Mouse (Mus musculus) forebrain, embryonic 16.5 days (tissue): Measurements from ENCODE around the gene Tnfaip8l1. TPM values are rescaled to one million over a fixed set of nuclear protein-coding genes. Genes with fewer than 3 reads are reported as not detected.

Experiments used
- ATAC-seq: fragments of 200-750 bp; cut with Nextera tagmentation; 2 replicates; pipeline ENCODE4 v1.8.0; 2017; ENCODE audit warnings: mild to moderate bottlenecking, moderate library complexity
- H3K27ac ChIP-seq: fragments of 300-500 bp; sonication (generic); 2 replicates; pipeline ENCODE4 v1.5.1; 2014; ENCODE audit warnings: low read length, control low read depth
- H3K27me3 ChIP-seq: fragments of 300-500 bp; sonication (generic); replicated peaks from 2 replicates; pipeline ENCODE4 v1.6.1; 2014; ENCODE audit warnings: low read length; ENCODE audit not compliant: control insufficient read depth, insufficient read depth
- H3K36me3 ChIP-seq: fragments of 300-500 bp; sonication (generic); 2 replicates; pipeline ENCODE4 v1.6.1; 2014; ENCODE audit not compliant: control insufficient read depth, insufficient read depth
- H3K4me1 ChIP-seq: fragments of 300-500 bp; sonication (generic); replicated peaks from 2 replicates; pipeline ENCODE4 v1.6.1; 2014; ENCODE audit warnings: low read length; ENCODE audit not compliant: control insufficient read depth, insufficient read depth
- H3K4me2 ChIP-seq: fragments of 300-500 bp; sonication (generic); 2 replicates; pipeline ENCODE4 v1.6.1; 2014; ENCODE audit warnings: mild to moderate bottlenecking, low read length, control low read depth
- H3K4me3 ChIP-seq: fragments of 300-500 bp; sonication (generic); replicated peaks from 2 replicates; pipeline ENCODE4 v1.5.1; 2014; ENCODE audit warnings: mild to moderate bottlenecking, low read length, control low read depth
- H3K9ac ChIP-seq: fragments of 300-500 bp; sonication (generic); replicated peaks from 2 replicates; pipeline ENCODE4 v1.6.1; 2014; ENCODE audit warnings: low read depth, low read length, control low read depth
- H3K9me3 ChIP-seq: fragments of 300-500 bp; sonication (generic); 2 replicates; pipeline ENCODE4 v1.6.1; 2016; ENCODE audit warnings: low read length; ENCODE audit not compliant: control insufficient read depth
- WGBS: fragments of 180-500 bp; shearing (Covaris S2); extraction: QIAGEN DNeasy Blood & Tissue Kit; methylation state at CpG from one replicate; pipeline ENCODE4 v1.1.7; 2014; 5-methylcytosine and 5-hydroxymethylcytosine counted together
- polyA plus RNA-seq: library from polyadenylated mRNA; unstranded; fragments of >200 nt; fragmentation: Nextera tagmentation; extraction: Ambion mirVana; gene quantifications from 2 replicates; pipeline ENCODE4 v1.2.1, GENCODE M21; 2015

The Tnfaip8l1 gene
- polyA plus RNA-seq, 1 experiment from 2014 or later: 10.2 TPM

GRCm38 (mm10) chr17:56185281-56186141 is 23.2 kb downstream of the Tnfaip8l1 start:
- peaks cover 8% of the 10 kb centered on the region for H3K4me1 ChIP-seq
- H3K27ac ChIP-seq: no peak overlapping the region
- H3K9me3 ChIP-seq: no peaks in the 10 kb centered on the region
- WGBS: 41% methylated on average over 11 of the region's 11 CpGs
- no peak overlapping the region for H3K9ac ChIP-seq
- H3K36me3 ChIP-seq: peaks cover 18% of the 10 kb centered on the region
- no peak for ATAC-seq
- no peak overlapping the region for H3K4me3 ChIP-seq
- no peak overlapping the region for H3K4me2 ChIP-seq
- H3K27me3 ChIP-seq: no peaks in the 10 kb centered on the region

- Histone ChIP-seq H3K27me3 (no peaks in the 10 kb centered on the region), H3K4me1 (no peaks in the 10 kb centered on the region), H3K4me2 (no peak overlapping the region), H3K9me3 (no peaks in the 10 kb centered on the region), H3K27ac (no peak overlapping the region), H3K4me3 (no peak overlapping the region), H3K9ac (no peak overlapping the region), H3K36me3 (peaks cover 29% of the 10 kb centered on the region)
- 89% methylated on average over 6 of the region's 6 CpGs for WGBS
- ATAC-seq: no peak
Observed at GRCm38 (mm10) chr17:56191266-56191665, 29.0 kb downstream of the Tnfaip8l1 start.

- WGBS: 93% methylated on average over 12 of the region's 12 CpGs
- H3K27ac ChIP-seq: no peak overlapping the region
- H3K4me2 ChIP-seq: no peak overlapping the region
- H3K36me3 ChIP-seq: peaks cover 46% of the 10 kb centered on the region
- ATAC-seq: no peak
- H3K4me1 ChIP-seq: no peaks in the 10 kb centered on the region
- H3K27me3 ChIP-seq: no peaks in the 10 kb centered on the region
- H3K9ac ChIP-seq: no peak overlapping the region
- H3K4me3 ChIP-seq: no peak overlapping the region
- H3K9me3 ChIP-seq: no peaks in the 10 kb centered on the region
Observed at GRCm38 (mm10) chr17:56194357-56194756, 32.1 kb downstream of the Tnfaip8l1 start.

GRCm38 (mm10) chr17:56194765-56195164 is 32.5 kb downstream of the Tnfaip8l1 start:
- H3K9ac ChIP-seq: no peak overlapping the region
- no peaks in the 10 kb centered on the region for H3K9me3 ChIP-seq
- no peak overlapping the region for H3K4me3 ChIP-seq
- H3K36me3 ChIP-seq: peaks cover 44% of the 10 kb centered on the region
- no peaks in the 10 kb centered on the region for H3K4me1 ChIP-seq
- 90% methylated on average over 13 of the region's 13 CpGs for WGBS
- no peak overlapping the region for H3K4me2 ChIP-seq
- no peak overlapping the region for H3K27ac ChIP-seq
- H3K27me3 ChIP-seq: no peaks in the 10 kb centered on the region
- ATAC-seq: no peak

GRCm38 (mm10) chr17:56196860-56197259 is 34.6 kb downstream of the Tnfaip8l1 start:
- no peak for ATAC-seq
- WGBS: 84% methylated on average over 2 of the region's 2 CpGs
- Histone ChIP-seq H3K4me1 (no peaks in the 10 kb centered on the region), H3K4me2 (no peak overlapping the region), H3K4me3 (no peak overlapping the region), H3K9me3 (no peaks in the 10 kb centered on the region), H3K27me3 (no peaks in the 10 kb centered on the region), H3K9ac (no peak overlapping the region), H3K27ac (no peak overlapping the region), H3K36me3 (peaks cover 42% of the 10 kb centered on the region)

- no peak for ATAC-seq
- Histone ChIP-seq H3K4me3 (no peak overlapping the region), H3K9me3 (no peaks in the 10 kb centered on the region), H3K9ac (no peak overlapping the region), H3K4me1 (no peaks in the 10 kb centered on the region), H3K27me3 (no peaks in the 10 kb centered on the region), H3K36me3 (peaks cover 59% of the 10 kb centered on the region), H3K4me2 (no peak overlapping the region), H3K27ac (no peak overlapping the region)
- 82% methylated on average over 9 of the region's 9 CpGs for WGBS
Observed at GRCm38 (mm10) chr17:56200586-56200985, 38.3 kb downstream of the Tnfaip8l1 start.

- no peaks in the 10 kb centered on the region for H3K9me3 ChIP-seq
- no peak overlapping the region for H3K27ac ChIP-seq
- H3K4me2 ChIP-seq: no peak overlapping the region
- peaks cover 64% of the 10 kb centered on the region for H3K36me3 ChIP-seq
- no peaks in the 10 kb centered on the region for H3K4me1 ChIP-seq
- no peaks in the 10 kb centered on the region for H3K27me3 ChIP-seq
- no peak overlapping the region for H3K4me3 ChIP-seq
- ATAC-seq: no peak
- 67% methylated on average over 3 of the region's 3 CpGs for WGBS
- no peak overlapping the region for H3K9ac ChIP-seq
Observed at GRCm38 (mm10) chr17:56201642-56202041, 39.4 kb downstream of the Tnfaip8l1 start.

GRCm38 (mm10) chr17:56202476-56202875 is 40.2 kb downstream of the Tnfaip8l1 start:
- Histone ChIP-seq H3K36me3 (peaks cover 61% of the 10 kb centered on the region), H3K27me3 (no peaks in the 10 kb centered on the region), H3K4me3 (no peak overlapping the region), H3K27ac (no peak overlapping the region), H3K9me3 (no peaks in the 10 kb centered on the region), H3K9ac (no peak overlapping the region), H3K4me1 (no peaks in the 10 kb centered on the region), H3K4me2 (no peak overlapping the region)
- WGBS: 96% methylated on average over 8 of the region's 8 CpGs
- ATAC-seq: no peak

GRCm38 (mm10) chr17:56203729-56204128 is 41.5 kb downstream of the Tnfaip8l1 start:
- H3K36me3 ChIP-seq: peaks cover 51% of the 10 kb centered on the region
- H3K9me3 ChIP-seq: no peaks in the 10 kb centered on the region
- no peaks in the 10 kb centered on the region for H3K27me3 ChIP-seq
- WGBS: 57% methylated on average over 3 of the region's 3 CpGs
- H3K27ac ChIP-seq: no peak overlapping the region
- no peak for ATAC-seq
- no peak overlapping the region for H3K9ac ChIP-seq
- H3K4me1 ChIP-seq: no peaks in the 10 kb centered on the region
- H3K4me3 ChIP-seq: no peak overlapping the region
- no peak overlapping the region for H3K4me2 ChIP-seq
